Mouse (Mus musculus): Measurements from ENCODE around the gene Actr6.

DNA sequence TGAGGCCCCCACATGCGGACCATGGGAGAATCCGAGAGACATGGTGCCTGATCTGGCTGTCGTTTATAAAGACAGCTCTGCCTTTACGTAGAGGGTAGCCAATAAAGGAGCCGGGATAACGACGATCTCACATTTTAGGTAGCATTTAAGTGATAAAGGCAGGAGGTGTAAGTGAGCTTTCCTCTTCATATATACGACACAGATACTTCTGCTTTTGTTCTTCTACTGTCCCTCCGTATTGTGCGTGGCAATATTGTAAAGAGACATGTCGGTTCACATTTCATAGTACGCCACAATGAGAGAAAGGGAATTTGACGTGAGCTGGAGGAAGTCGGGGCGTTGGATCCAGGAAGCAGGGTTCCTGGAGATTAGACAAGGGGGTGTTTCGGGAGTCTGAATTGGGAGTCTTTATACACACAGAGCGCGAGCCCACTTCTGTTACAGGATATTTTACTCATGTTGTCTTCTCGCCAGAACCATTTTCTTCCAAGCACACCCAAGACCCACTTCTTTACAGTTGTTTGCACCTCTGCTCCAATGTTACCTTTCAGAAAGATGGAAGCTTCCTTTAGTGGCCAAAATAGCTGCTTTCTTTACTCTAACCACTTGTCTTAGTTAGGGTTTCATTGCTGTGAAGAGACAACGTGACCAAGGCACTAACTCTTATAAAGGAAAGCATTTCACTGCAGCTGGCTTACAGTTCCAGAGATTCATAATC lies 36.7 kb downstream of the Actr6 start:
- TF ChIP-seq CTCF (IDR thresholded peaks at IDR 0.05; ENCODE audit: low read depth, low read length): no peak
- no peak for TF ChIP-seq POLR2A (IDR thresholded peaks at IDR 0.05; ENCODE audit: extremely low read depth, insufficient read depth, low read length)

All from liver, adult 2 months (tissue).